Mouse (Mus musculus) erythroid progenitor cell, adult 5-6 weeks (primary cell): ENCODE results near the gene Eif2s3x. TPM values are rescaled to one million over a fixed set of nuclear protein-coding genes. Genes with fewer than 3 reads are reported as not detected.

Experiments used
- total RNA-seq, 2 experiments: library from RNA; stranded (forward) in 1 of 2; stranded (reverse) in 1 of 2; fragments of 150-400 nt in 1 of 2; fragments of 186-747, 209-891 nt in 1 of 2; gene quantifications; 2 replicates each; pipeline versions ENCODE4 v1.2.3 to v1.2.4; 2015 to 2017; ENCODE audit warnings: low replicate concordance in 2 of 2

The Eif2s3x gene
- total RNA-seq, 2 experiments from 2014 or later = 46.4 to 106 TPM

Other genes starting within 250 kb of the Eif2s3x start
- gene AU015836, start 244.2 kb downstream of the Eif2s3x start, total RNA-seq (2015; ENCODE audit: low replicate concordance) = not detected in 2 replicates
- gene AU015836, start 244.2 kb downstream of the Eif2s3x start, total RNA-seq (2017; ENCODE audit: low replicate concordance) = not detected in 2 replicates
- 27.8 and 30.2 TPM in 2 replicates for gene Zfx, start 89.2 kb downstream of the Eif2s3x start, total RNA-seq (2015; ENCODE audit: low replicate concordance)
- 26.2 and 27.2 TPM in 2 replicates for gene Zfx, start 89.2 kb downstream of the Eif2s3x start, total RNA-seq (2017; ENCODE audit: low replicate concordance)
- gene Klhl15, start 21.7 kb upstream of the Eif2s3x start, total RNA-seq (2015; ENCODE audit: low replicate concordance) = 7.5 and 8.3 TPM in 2 replicates
- 6.8 and 9.6 TPM in 2 replicates for gene Klhl15, start 21.7 kb upstream of the Eif2s3x start, total RNA-seq (2017; ENCODE audit: low replicate concordance)
- not detected in 2 replicates for gene Fam90a1b, start 153.9 kb upstream of the Eif2s3x start, total RNA-seq (2015; ENCODE audit: low replicate concordance)
- not detected in 2 replicates for gene Fam90a1b, start 153.9 kb upstream of the Eif2s3x start, total RNA-seq (2017; ENCODE audit: low replicate concordance)
- gene Apoo, start 154.3 kb upstream of the Eif2s3x start, total RNA-seq (2015; ENCODE audit: low replicate concordance) = 33.1 and 38.9 TPM in 2 replicates
- 23.7 and 32.4 TPM in 2 replicates for gene Apoo, start 154.3 kb upstream of the Eif2s3x start, total RNA-seq (2017; ENCODE audit: low replicate concordance)